Mouse (Mus musculus): Measurements from ENCODE around the gene Guca1b.

DNA sequence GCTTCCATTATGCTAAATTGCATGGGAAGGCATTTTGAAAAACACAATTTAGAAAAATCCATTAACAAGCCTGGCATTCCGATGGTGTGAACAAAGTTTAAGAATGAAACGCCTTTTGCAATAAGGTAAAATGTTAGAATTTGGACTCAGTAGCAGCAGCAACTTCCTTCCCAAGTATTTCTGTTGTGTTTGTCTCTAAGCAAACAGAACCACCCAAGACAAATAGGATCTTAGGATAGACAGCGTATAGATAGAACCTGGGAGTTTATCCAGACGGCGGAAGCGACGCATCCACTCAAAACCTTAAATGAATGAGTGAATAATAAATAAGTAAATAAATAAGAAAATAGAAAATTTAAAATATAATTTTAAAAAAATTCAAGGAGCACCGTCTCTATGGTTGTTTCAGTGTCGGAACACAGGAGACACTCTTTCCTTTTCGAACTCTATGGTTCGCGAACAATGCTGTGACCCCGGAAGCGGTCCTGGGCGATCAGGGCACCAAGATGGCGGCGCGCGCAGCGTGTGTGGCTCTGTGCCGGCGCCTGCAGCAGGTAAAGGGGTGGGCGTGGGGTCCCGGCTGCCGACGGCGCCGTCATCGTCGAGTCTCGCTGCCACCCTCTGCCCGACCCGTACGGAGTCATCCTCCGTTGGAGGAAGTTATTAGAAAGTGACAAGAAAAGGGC is 16.6 kb upstream of the Guca1b start, which contains the start of gene Mrps10:
- peak; percentile 44; the same call in 1 of the 2 replicates for TF ChIP-seq POLR2A (IDR thresholded peaks at IDR 0.05; ENCODE audit: borderline replicate concordance, extremely low read depth, low read depth, low read length)
- TF ChIP-seq CTCF (IDR thresholded peaks at IDR 0.05; ENCODE audit: insufficient read depth, low read length), result no peak

Data from lung, adult 2 months (tissue).